Mouse (Mus musculus) embryonic fibroblast, embryonic 13.5 days (primary cell): ENCODE measurements around the gene Trappc10.

Experiments
- CTCF ChIP-seq: IDR thresholded peaks from 2 replicates; pipeline ENCODE4 v1.5.1; 2011; ENCODE audit warnings: mild to moderate bottlenecking, control low read depth, low read length, moderate library complexity, borderline replicate concordance; ENCODE audit not compliant: insufficient read depth
- POLR2A ChIP-seq: IDR thresholded peaks from 2 replicates; pipeline ENCODE4 v1.6.1; 2011; ENCODE audit warnings: low read depth, mild to moderate bottlenecking, control low read depth, low read length, moderate library complexity

DNA sequence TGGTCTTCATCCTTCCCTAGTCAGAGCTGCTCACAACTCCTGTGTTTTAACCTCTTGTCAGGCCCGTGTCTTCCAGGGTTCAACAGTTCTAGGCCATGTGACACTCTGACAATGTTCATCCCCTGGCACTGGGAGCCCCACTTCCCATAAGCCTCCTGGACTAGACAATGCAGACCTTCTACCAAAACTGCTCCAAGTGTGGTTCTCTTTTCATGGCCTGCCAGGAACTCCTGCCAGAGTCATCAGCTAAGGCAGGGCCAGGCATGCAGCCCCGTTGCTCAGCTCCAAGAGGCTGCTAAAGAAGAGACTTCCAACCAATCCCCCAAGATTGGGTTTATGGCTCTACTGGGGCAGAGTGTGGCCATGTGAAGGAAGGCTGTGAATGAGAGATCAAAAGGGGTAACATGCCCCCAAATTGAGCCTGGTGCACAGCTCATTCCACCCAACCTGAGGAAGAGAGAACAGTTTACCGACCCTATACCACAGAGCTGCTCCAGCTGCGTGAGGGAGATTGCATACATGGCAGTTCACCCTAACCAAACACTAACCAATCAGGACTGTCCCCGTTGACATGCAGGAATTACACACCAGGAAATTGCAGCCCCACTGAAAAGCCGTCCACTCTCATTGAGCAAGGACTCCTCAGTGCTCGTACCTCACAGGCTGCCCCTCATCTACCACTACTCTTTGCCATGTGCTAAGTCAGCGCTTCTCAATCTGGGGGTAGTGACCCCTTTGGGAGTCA lies 7.4 kb downstream of the Trappc10 start:
- TF ChIP-seq CTCF (no peak), POLR2A (no peak)
